Mouse (Mus musculus): Measurements from ENCODE around the gene Farsb.

Farsb gene

DNA sequence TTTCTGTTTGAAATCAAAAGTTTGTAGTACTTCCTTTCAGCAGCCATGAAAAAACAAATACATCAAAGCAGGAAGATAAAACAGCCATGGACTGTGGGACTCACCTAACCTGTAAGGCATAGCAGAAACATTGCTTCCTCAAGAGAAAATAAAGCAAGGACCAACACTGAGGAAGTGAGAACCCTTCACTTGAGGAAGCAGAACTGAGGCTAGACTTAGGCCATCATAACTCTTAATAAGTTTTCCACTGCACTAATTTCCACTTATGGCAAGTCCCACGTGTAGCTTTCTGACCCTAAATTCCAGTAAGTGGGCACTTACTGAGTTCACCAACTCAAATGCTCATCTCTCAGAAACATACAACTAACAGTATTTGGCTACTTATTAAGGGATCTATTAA is 1.4 kb upstream of the Farsb start:
- in situ Hi-C loops (cut with MseI, MboI), result no loop called here

DNA sequence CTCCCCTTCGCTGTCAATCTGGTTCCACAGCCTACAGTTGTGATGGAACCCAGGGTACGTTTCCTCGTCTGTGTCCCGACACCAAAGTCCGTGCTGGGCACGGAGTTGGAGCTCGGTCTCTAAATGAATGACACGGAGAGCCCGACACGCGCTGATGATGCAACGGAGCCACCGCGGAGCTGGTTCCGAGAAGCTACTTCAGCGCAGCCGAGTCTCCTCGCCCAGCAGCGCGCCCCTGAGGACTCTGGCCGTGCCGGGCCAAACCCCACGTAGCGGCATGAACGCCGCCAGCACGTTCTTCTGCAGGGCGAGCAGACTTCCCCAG is 308 bp downstream of the Farsb start:
- in situ Hi-C loops (cut with MseI, MboI), result no loop called here

DNA sequence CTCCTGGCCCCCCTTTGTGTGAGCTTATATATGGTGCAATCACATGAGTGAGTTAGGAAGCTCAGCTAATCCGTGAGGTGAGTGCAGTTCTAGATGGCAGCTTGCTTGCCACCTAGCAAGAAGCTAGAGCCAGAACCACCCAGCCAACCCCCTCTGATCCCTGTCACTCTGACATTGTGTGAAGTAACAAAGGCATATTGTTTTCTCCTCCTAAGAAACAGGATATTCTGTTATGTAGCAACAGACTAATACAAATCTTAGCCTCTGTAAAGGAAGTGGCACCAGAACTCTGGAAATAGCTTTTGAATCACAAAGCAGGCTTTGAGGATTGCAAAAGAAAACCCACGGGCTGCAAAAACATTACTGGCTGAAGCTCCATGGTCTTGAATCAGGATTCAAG is 4.3 kb downstream of the Farsb start:
- in situ Hi-C loops (cut with MseI, MboI), result no loop called here

DNA sequence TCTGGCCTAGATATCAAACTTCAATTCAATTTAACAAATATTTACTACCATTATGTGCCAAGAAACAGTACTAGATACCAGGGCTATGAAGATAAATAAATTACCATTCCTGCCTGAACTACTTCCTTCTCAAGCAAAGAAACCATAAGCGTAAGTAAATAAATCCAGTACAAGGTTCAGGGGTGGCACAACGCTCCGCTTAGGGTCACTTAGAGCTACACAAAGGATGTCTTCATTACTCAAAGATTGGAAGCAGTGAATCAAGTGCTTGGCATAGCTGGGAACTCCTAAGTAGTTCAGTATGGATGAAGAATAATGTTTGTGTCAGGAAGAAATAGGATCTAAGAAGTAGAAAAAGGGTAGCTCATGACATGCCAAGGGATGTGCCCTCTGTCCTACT is 5.3 kb downstream of the Farsb start:
- in situ Hi-C loops (cut with MseI, MboI), result no loop called here

DNA sequence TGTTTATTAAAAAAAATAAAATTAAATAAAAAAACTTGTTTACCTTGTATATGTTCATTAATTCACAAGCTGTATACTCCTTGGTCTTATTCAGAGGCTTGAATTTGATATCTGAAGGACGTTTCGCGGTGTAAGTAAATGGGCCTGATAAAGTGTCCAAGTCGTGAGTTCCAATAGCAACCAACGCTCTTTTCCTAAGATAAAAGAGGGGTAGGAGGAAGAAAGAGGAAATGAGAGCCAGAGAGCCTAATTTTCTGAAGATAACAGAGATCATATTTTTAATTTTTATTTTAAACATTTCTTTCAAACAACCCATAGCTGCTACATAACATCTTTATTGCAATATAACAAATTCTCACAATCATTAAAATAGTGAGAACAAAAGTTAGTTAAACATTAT is 16.3 kb downstream of the Farsb start:
- in situ Hi-C loops (cut with MseI, MboI), result no loop called here

DNA sequence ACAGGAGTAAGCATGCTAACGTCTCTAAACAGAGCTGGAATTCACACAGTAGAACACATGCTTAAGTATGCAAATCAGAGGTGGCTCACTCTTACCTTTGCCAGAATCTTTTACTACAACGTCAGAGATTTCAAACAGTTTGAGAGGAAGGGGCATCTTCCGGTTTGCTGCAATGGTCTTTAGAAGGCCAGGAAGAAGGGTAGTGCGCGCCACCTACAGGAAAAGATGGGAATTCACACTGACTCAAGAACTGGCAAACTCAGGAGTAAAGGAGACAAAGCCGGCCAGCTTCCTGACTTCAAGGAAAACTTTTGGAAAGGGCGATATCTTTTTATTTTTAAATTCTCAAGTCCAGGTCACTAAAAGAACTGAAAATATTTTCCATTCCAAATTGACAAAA is 34.0 kb downstream of the Farsb start:
- in situ Hi-C loops (cut with MseI, MboI), result no loop called here

DNA sequence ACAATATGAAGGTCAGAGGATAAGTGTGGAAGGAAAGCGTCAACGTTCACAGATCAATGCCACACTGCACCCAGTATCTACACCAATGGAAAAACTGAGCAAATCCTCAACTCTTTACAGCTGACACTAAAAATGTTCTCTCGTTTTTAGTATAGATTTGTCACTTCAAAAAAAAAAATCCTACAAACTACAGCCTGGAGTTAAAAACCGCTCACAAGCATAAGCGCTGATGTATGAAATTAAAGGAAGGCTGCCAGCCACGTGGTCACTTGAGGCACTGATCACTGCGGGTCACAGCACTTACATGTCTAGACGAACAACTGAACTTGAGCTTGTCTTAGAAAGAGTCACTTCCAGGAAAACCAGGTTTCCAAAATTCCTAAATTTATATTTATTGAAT is 34.8 kb downstream of the Farsb start:
- in situ Hi-C loops (cut with MseI, MboI), result no loop called here

DNA sequence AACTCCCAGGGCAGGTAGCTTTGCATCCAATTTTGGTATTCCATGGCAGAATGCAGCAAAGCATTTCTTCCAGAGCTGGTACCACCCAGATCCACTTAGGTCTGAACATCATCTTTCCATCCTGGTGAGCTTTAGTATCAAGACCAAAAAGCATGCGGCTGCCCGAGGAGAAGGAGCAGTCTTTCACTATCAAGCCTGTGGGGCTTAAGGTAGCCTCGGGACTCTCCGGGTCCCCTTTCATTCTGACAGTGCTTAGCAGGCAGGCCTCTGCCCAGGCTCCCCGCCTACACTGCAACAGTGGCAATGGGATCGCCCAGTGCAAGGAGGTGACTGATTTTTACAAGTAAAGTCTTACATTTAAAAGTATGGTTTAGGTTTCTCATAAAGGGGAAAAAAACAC is 36.2 kb downstream of the Farsb start:
- in situ Hi-C loops (cut with MseI, MboI), result no loop called here

DNA sequence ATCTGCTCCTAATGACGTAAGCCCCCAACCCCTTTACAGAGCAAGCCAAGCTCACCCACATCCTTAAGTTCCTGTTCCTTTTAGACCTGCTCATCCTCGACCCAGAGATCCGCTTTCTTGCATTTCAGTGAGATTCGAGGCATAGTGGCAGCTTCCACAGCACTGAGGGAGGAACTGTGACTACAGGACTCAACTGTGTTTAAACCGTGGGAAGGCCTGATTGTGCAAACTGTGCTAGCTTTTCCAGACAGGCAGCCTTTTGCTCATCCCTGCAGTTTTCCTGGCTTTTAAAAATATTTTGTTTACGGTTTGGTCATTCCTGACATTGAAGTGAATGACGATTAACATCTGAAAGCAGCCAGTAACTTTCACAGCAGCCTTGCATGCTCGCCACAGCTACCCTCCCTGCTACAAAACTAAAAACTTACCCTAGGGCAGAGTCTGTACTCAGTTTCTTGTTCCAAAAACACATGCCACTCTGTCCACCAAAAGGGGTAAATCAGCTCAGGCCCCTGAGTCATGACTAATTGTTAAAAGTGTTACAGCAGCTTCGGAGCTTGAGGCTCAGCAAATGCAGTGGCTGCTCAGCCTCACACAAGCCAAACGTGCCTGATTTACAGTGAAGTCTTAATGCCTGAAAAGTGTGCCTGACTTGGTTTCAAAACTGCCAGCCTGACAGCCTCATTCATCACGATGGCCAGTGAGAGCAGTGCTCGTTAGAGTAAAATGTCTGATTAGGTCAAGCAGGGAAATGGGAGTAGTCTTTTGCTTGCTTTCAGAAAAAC is 37.4 kb downstream of the Farsb start:
- in situ Hi-C loops (cut with MseI, MboI), result no loop called here

DNA sequence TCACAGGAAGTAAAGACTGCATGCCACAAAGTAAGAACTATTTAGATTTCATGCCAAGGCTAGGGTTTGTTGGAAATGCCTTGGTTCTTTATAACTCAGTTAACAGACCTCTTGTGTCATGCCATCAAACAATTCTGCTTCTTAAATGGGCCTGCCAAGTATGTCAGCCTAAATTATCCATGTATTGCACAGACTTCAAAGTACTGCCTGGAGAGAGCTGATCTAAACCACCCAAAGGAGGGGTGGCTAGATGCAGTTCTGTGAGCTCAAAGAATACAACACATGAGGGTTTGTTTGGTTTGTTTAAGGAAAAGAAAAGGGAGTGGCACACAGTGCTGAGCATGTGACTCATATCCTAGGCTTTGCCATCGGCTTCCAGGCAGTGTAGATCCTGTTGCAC is 40.6 kb downstream of the Farsb start:
- in situ Hi-C loops (cut with MseI, MboI), result no loop called here

DNA sequence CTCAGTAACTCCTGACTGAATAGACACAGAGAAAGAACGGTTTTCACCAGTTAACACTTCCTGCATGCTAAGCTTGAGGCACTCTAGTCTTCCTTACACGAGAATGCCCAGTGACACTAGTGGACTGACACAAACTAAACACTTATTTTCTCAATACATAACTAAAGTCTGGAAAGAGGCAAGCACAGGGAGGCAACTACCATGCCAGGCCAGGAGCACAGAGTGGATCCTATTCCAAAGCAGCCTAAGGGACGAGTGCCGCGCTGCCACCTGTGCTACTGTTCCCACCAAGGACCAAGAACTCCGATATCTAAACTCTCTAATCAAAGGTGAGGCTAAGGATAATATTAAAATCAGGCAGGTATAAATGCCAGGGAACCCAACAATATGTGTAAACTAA is 42.0 kb downstream of the Farsb start:
- in situ Hi-C loops (cut with MseI, MboI), result no loop called here

DNA sequence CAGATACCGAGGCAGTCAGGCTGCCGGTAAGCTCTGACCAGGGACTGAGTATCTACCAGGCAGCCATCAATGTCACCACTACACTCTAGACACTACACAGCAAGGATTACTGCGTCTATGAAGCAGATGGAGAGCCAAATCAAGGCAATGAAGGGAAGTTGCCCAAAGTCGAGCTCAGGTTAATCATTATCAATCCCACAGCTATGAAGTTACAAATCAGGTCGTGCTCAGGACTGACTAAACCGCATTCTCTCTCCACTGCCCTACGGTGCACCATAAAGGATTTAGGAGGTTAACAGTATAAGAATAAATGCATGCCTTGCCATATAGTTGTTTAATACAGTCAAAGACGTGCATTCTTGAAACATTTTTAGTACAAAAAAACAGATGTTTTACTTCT is 42.5 kb downstream of the Farsb start:
- in situ Hi-C loops (cut with MseI, MboI), result no loop called here

DNA sequence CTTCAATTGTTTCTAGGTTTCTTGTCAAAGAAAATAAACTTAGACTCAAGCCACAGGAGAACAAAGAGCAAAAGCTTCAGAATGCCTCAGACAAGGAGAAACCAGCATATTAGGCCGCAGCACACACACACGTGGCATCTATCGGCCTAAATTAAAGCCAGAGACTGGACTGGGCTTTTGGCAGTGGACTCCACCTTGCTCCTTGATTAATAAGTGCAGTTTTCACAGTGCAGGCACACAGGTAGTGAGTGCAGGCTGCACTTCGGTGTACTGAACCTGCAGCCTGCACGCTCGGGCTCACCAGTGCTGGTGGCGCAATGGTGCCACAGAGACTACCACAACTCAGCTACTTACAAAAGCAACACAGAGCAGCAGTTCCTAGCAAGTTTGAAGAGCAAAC is 45.6 kb downstream of the Farsb start:
- in situ Hi-C loops (cut with MseI, MboI), result no loop called here

DNA sequence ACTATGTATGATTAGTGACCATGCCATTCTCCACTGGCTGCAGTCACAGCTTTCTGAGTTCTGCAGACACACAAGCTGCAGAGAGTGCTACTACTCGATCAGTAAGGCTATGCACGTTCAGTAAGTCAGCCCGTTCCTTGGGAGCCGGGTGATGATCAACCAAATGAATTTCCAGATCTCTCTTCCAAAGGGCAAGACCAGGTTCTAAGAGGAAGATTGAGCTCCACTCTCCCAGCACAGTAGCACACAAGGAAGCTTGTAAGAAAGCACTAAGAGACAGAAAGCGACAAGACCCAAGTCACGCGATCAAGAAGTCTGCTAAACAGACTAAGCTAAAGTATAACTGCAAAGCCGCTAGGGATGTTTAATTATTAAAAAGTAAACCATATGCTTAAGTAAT is 48.0 kb downstream of the Farsb start:
- in situ Hi-C loops (cut with MseI, MboI), result no loop called here

DNA sequence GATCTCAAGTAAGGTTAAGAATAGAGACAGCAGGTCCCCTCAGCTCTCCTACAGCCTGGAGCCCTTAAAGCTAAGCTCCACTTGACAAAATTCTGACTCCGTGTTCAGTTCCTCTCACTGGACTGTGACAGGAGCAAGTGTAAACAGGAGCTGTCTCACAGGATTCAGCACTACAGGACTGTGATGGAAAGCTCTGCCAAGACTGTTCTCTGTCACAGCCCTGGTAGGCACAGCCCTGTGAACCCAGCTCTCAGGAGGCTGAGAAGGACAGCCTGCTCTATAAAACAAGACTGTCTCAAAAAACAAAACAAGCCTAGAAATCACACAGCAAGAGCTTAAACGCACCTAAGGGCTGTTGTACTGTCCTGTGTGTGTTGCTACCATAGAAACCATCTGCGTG is 51.5 kb downstream of the Farsb start:
- in situ Hi-C loops (cut with MseI, MboI), result no loop called here

DNA sequence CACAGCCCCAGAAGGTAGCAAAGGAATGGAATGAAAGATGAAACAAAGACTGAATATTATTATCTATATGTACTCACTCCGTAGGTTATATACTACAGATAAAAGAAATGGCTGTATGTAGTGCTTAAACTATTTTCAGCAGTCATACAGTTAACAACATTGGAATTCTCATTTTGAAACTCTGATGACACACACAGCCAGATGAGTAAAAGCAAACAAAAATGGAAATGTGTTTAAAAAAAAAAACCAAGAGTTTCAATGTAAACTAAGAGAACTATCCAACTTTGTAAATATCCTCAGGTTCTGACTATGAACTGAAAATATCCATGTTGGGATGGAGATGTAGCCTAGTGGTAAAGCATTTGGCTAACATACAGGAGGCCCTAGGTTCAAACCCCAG is 52.3 kb downstream of the Farsb start:
- in situ Hi-C loops (cut with MseI, MboI), result no loop called here

DNA sequence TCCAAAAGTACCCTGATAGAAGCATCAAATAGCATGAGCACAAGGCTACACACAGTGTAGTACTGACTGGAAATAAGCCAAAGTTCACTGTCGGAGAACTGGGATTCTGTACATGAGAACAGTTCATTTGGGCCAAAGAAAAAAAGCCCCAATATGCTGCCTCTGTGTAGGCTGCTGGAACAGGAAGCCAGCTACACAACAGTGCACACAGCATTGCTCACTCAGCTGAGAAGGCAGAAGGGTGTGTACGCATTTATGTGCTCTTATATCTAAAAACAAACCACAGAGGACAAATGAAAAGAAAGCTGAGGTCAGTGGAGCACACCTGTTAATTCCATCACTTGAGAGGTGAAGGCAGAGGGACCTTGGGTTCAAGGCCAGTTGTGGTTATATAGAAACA is 52.7 kb downstream of the Farsb start:
- in situ Hi-C loops (cut with MseI, MboI), result no loop called here

DNA sequence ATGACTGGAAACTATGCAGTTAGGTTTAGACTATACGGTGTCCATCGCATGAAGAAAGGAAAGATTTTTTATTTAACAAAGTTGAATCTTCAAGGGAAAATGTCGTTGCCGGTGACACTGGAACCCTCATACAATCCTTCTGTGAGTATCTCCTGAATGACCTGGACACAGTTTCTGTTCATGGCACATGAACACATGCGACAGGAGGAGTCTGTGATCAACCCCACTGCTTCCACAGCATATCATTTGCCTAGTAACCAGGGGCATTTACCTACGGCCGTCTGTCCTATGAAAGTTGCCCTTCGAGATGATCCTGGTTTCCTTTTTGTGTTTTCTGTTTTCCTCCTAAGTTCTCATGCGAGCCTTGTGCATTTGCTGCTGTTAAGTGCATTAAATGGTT is 55.2 kb downstream of the Farsb start:
- in situ Hi-C loops (cut with MseI, MboI), result no loop called here

DNA sequence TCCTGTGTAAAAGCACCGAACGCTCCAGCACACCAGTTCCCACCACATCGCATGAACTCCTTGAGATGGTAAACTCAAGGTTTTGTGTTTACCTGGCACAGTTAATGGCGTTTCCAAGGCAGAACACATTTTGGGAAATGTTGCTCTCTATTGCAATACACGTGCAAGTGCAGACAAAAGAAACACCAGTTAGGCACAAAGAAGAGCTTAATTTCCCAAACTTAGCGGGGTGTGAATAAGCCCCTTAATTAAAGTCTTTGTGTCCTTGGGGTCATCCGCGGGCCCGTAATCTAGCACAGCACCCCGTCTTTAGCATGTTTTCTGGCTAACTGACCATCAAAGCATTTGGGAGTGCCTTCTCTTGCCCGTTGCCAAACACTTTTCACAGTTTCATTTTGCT is 59.8 kb downstream of the Farsb start:
- in situ Hi-C loops (cut with MseI, MboI), result no loop called here

DNA sequence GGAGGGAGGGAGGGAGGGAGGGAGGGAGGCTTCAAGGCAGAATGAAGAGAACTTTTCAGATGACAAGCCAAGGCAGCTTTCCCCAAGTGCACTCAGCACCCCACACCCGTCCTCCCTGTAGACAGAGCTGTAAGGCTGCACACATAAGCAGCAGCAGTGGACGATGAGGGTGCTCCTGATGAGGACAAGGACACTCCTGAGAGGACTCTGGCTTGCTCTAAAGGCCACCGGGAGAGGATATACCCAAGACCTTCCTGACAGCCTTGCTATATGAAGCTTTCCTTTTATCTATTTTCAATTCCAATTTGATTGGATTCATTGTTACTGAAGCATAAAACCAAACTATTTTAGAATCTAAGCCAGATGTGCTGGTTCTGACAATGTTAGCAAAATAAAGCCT is 61.9 kb downstream of the Farsb start:
- in situ Hi-C loops (cut with MseI, MboI), result no loop called here

DNA sequence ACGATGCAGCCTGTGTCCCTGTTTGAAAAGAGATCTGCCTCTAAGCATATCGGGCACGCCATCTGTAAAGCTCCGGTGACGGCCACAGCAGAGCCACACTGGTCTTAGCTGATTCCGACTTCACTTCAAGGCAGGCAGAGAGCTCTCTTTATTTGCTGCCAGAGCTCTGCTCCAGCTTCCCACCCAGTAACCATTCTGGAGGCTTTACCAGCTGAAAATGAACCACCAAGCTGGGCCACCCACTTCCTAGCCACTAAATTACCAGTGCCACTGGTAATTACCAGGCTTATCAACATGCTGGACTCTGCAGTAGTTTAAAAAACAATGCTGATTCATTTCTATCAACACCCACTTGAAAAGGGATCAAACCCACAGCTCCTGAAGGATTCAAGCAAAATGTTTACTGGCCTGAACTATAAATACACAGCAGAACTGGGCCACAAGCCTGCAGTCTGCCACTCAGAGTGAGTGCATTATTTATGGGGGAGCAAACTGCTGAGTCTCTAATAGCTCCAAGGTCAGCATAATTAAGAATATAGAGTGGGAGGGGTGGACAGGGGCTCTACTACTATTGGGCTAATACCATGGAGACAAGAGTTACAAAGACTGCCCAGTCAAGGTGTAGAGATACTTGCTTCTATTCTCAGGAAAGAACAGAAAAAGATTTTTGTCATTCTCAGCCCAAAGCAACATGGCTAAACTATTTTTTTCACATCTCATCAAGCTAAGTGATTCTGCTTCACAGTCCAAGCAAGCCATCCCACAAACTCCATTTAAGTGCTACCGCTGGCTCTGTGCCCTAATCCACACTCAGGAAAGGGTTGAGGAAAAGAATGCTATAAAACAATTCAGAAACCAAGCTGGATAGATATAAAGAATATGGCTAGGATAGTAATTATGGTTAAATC is 62.6 kb downstream of the Farsb start:
- in situ Hi-C loops (cut with MseI, MboI), result no loop called here

DNA sequence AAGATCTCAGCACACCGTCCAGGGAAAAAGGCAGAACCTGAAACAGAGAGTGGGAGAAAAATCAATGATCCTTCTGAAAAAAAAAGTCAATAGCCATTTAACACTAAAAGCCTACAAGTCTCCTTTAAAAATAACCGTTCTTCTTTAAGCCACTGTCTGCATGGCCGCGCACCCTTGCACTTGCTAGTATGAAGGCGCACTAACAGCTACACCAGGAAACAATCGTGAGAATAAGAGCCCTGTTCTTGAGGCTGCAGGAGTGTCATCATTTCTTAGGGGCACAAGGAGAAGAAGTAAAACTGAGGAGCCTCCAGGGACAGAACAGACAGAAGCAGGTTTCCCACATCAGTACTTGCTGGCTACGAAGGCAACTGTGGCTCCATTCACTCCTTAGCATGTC is 63.4 kb downstream of the Farsb start:
- in situ Hi-C loops (cut with MseI, MboI), result no loop called here

DNA sequence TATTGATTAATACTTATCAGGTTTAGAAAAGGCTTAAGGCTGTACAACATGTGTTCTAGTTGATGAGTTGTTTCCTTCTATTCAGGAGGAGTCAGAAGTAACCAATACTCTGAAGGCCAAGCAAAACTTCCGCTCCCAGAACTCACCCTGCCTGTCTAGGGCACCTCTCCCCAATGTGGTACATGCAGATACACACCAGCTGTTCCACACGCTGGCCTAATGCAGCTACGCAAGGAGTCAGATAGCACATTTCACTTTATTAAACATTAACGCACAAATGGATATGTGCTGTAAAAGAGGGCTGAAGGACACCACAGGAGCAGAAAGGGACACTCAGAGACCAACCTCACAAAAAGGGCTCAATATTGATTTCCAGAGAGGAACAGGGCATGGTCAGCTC is 63.8 kb downstream of the Farsb start:
- in situ Hi-C loops (cut with MseI, MboI), result loop anchor here in 1 of 2 experiments (25.0 kb wide), 1 partner anchor 438 kb away; no protein-coding TSS in a partner anchor

Measured in mouse trophoblast stem cell (cell line).